ENCODE assay signal across 25 mouse cellular contexts in the genomic region with DNA sequence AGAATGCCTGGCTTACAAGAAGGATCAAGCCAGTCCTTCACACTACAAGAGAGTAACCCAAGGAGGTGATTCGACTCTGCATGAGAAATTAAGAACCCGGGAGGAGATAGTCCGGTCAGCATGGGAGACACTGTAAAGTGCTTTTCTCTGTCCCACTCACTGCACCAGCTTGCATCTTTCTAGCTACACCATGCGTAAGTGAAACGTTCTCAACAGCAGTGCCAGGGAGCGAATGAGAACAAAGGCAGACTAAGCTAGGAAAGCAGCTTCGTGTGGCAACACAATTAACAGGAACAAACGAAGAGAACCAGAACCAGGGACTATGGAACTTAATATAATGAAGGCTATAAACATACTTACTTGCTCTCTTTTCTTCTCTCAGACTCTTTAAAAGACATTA. TPM values are rescaled to one million over a fixed set of nuclear protein-coding genes. Genes with fewer than 3 reads are reported as not detected.
"Had no signal": no experiment of that assay in that cellular context is flagged by ENCODE, and none has a peak within 500 bp of the region (broad histone marks: within the 10 kb centered on the region; RNA-seq: fewer than 3 reads in every experiment).

No protein-coding gene starts in this region.

- H3K27me3 ChIP-seq: limb, embryonic 15.5 days; lung, embryonic 15.5 days; midbrain, embryonic 12.5 days; midbrain, embryonic 15.5 days; neural tube, embryonic 12.5 days had no signal

- H3K4me1 ChIP-seq: lung, embryonic 15.5 days; midbrain, embryonic 12.5 days; midbrain, embryonic 15.5 days; neural tube, embryonic 12.5 days had no signal

- DNase-seq: kidney, adult 18-20 months; kidney, adult 9 months; kidney, postnatal 14 days; layer of hippocampus, adult 9-11 months; left cerebral cortex, postnatal 4 days; liver, postnatal 0 days; right cerebral cortex, adult 18-20 months; right cerebral cortex, postnatal 14 days; right cerebral cortex, postnatal 4 days; thymus, adult 2 months; thymus, postnatal 14 days had no signal

- H3K4me3 ChIP-seq: layer of hippocampus, adult 2 months; limb, embryonic 12.5 days; limb, embryonic 15.5 days; lung, embryonic 15.5 days; midbrain, embryonic 12.5 days; midbrain, embryonic 15.5 days; neural tube, embryonic 12.5 days; neural tube, embryonic 15.5 days had no signal

- H3K27ac ChIP-seq: layer of hippocampus, adult 2 months; limb, embryonic 12.5 days; limb, embryonic 15.5 days; liver, embryonic 14.5 days; lung, embryonic 15.5 days; macrophage; midbrain, embryonic 12.5 days; midbrain, embryonic 15.5 days; neural tube, embryonic 12.5 days; neural tube, embryonic 15.5 days; stomach, postnatal 0 days had no signal

- ATAC-seq: intestine, embryonic 16.5 days; liver, postnatal 0 days; midbrain, embryonic 15.5 days had no signal

- H3K4me2 ChIP-seq: limb, embryonic 12.5 days; limb, embryonic 15.5 days; liver, embryonic 11.5 days; lung, embryonic 15.5 days; midbrain, embryonic 12.5 days; midbrain, embryonic 15.5 days; neural tube, embryonic 12.5 days; neural tube, embryonic 15.5 days had no signal

- H3K9ac ChIP-seq: limb, embryonic 12.5 days; limb, embryonic 15.5 days; liver, embryonic 14.5 days; liver, postnatal 0 days; lung, embryonic 15.5 days; midbrain, embryonic 12.5 days; midbrain, embryonic 15.5 days; neural tube, embryonic 12.5 days; neural tube, embryonic 15.5 days had no signal

- H3K9me3 ChIP-seq: limb, embryonic 12.5 days; limb, embryonic 15.5 days; lung, embryonic 15.5 days; midbrain, embryonic 12.5 days; midbrain, embryonic 15.5 days; neural tube, embryonic 12.5 days; neural tube, embryonic 15.5 days had no signal

- H3K36me3 ChIP-seq: limb, embryonic 12.5 days; limb, embryonic 15.5 days; lung, embryonic 15.5 days; midbrain, embryonic 12.5 days; midbrain, embryonic 15.5 days; neural tube, embryonic 12.5 days; neural tube, embryonic 15.5 days had no signal

RNA-seq across cellular contexts. Expression of gene Kcnf1, which starts 41.7 kb away (rescaled TPM):
- total RNA-seq: megakaryocyte, adult 5-6 weeks had no signal
- polyA plus RNA-seq: macrophage had no signal
